Mouse (Mus musculus) C2C12 (cell line): ENCODE results near the gene Otud3.

Experiments
- CEBPB ChIP-seq: IDR thresholded peaks from one replicate; pipeline ENCODE4 v1.6.1; 2011; ENCODE audit warnings: low read depth, mild to moderate bottlenecking, control low read depth, moderate library complexity
- CTCF ChIP-seq: IDR thresholded peaks from one replicate; pipeline ENCODE4 v1.5.1; 2011; ENCODE audit not compliant: control insufficient read depth, insufficient read depth, insufficient read length
- FOSL1 ChIP-seq: IDR thresholded peaks from one replicate; pipeline ENCODE4 v1.8.0; 2011; ENCODE audit warnings: mild to moderate bottlenecking, low read length; ENCODE audit not compliant: poor library complexity, insufficient read depth, severe bottlenecking
- MAX ChIP-seq: IDR thresholded peaks from one replicate; pipeline ENCODE4 v1.6.1; 2011; ENCODE audit warnings: mild to moderate bottlenecking, control low read depth
- MYOD1 ChIP-seq: IDR thresholded peaks from one replicate; pipeline ENCODE4 v1.6.1; 2011; ENCODE audit warnings: low read depth; ENCODE audit not compliant: control insufficient read depth, insufficient read length
- MYOG ChIP-seq: IDR thresholded peaks from one replicate; pipeline ENCODE4 v1.6.1; 2011; ENCODE audit not compliant: control insufficient read depth, insufficient read length; ENCODE audit errors: extremely low read depth
- USF1 ChIP-seq: IDR thresholded peaks from one replicate; pipeline ENCODE4 v1.6.1; 2011; ENCODE audit warnings: low read depth, mild to moderate bottlenecking, control low read depth, moderate library complexity

DNA sequence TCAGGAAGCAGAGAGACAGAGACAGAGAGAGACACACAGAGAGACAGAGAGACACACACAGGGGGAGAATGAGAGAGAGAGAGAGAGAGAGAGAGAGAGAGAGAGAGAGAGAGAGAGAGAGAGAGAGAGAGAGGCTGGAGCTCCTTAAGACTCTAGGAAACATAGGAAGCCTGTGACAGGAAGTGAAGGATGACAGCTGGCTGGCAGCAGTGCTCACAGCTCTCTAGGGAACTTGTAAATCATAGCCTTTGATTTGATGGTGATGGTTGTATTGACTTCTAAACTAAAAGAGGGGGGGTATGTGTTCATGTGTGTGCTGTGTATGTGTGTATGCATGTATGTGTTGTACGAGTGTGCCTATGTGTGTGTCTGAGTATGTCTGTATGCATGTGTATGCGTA is 37.8 kb downstream of the Otud3 start:
- TF ChIP-seq CTCF (no peak), USF1 (no peak), CEBPB (no peak), MAX (no peak), MYOD1 (peak; percentile 35), MYOG (no peak), FOSL1 (no peak)
